Mouse (Mus musculus) testis, adult 10 weeks (tissue): Measurements from ENCODE around the gene Klk4. TPM values are rescaled to one million over a fixed set of nuclear protein-coding genes. Genes with fewer than 3 reads are reported as not detected.

ENCODE experiments used
- polyA plus RNA-seq: library from polyadenylated mRNA; stranded (reverse); fragments of 350-450 nt; fragmentation: Illumina TruSeq; extraction: RNeasy Lipid Tissue Mini Kit (QIAGEN cat#74804); gene quantifications from one replicate; pipeline ENCODE4 v1.2.3, GENCODE M21; 2014; ENCODE audit warnings: low read depth, low replicate concordance

Gene Klk4
- polyA plus RNA-seq, result not detected

GRCm38 (mm10) chr7:43880912-43881311, at the start of gene Klk4:
Gene Klk4, plus strand, starts transcription at chr7:43881160.

GRCm38 (mm10) chr7:43841701-43842100, 39.3 kb upstream of the Klk4 start, which contains the start of gene Klk5:
Gene Klk5, plus strand, starts transcription at chr7:43841971.

GRCm38 (mm10) chr7:43933440-43933839, 52.5 kb downstream of the Klk4 start, which contains the start of gene Klk15:
Gene Klk15, plus strand, starts transcription at chr7:43933740.

Other genes starting within 250 kb of the Klk4 start
- gene Ceacam18, start 246.5 kb upstream of the Klk4 start, polyA plus RNA-seq, result not detected
- gene Siglece, start 221.0 kb upstream of the Klk4 start, polyA plus RNA-seq, result 1.0 TPM
- 0.24 TPM for gene Ctu1, start 209.1 kb upstream of the Klk4 start, polyA plus RNA-seq
- gene Klk14, start 190.7 kb upstream of the Klk4 start, polyA plus RNA-seq, result not detected
- gene Klk13, start 168.6 kb upstream of the Klk4 start, polyA plus RNA-seq, result not detected
- not detected for gene Klk12, start 112.3 kb upstream of the Klk4 start, polyA plus RNA-seq
- gene Klk11, start 106.6 kb upstream of the Klk4 start, polyA plus RNA-seq, result not detected
- not detected for gene Klk10, start 100.1 kb upstream of the Klk4 start, polyA plus RNA-seq
- not detected for gene Klk9, start 89.3 kb upstream of the Klk4 start, polyA plus RNA-seq
- gene Klk8, start 83.6 kb upstream of the Klk4 start, polyA plus RNA-seq, result not detected
- not detected for gene Klk7, start 69.9 kb upstream of the Klk4 start, polyA plus RNA-seq
- not detected for gene Klk6, start 56.7 kb upstream of the Klk4 start, polyA plus RNA-seq
- gene Klk5, start 39.2 kb upstream of the Klk4 start, polyA plus RNA-seq, result not detected
- gene Klk15, start 52.6 kb downstream of the Klk4 start, polyA plus RNA-seq, result not detected
- gene Klk1b8, start 69.5 kb downstream of the Klk4 start, polyA plus RNA-seq, result 120 TPM
- gene Klk1b1, start 85.6 kb downstream of the Klk4 start, polyA plus RNA-seq, result not detected
- 11.7 TPM for gene Klk1b9, start 94.9 kb downstream of the Klk4 start, polyA plus RNA-seq
- not detected for gene Klk1b11, start 114.7 kb downstream of the Klk4 start, polyA plus RNA-seq
- gene Klk1b26, start 131.0 kb downstream of the Klk4 start, polyA plus RNA-seq, result 6.9 TPM
- 7.8 TPM for gene Klk1b27, start 171.1 kb downstream of the Klk4 start, polyA plus RNA-seq
- 28.5 TPM for gene Klk1b21, start 221.2 kb downstream of the Klk4 start, polyA plus RNA-seq
- 6.4 TPM for gene Klk1b22, start 231.5 kb downstream of the Klk4 start, polyA plus RNA-seq